Mouse (Mus musculus) neural tube, embryonic 12.5 days (tissue): ENCODE measurements around the gene Gpr155. TPM values are rescaled to one million over a fixed set of nuclear protein-coding genes. Genes with fewer than 3 reads are reported as not detected.
A peak's percentile ranks its signal among the peaks of the same experiment; 100 is the strongest.

Experiments used
- ATAC-seq: fragments of 200-750 bp; cut with Nextera tagmentation; 2 replicates; pipeline ENCODE4 v1.8.0; 2017; ENCODE audit warnings: low read depth, mild to moderate bottlenecking, moderate TSS enrichment, moderate library complexity; ENCODE audit not compliant: low FRiP score
- H3K27ac ChIP-seq: fragments of 300-500 bp; sonication (generic); 2 replicates; pipeline ENCODE4 v1.5.1; 2016
- H3K27me3 ChIP-seq: fragments of 300-500 bp; sonication (generic); replicated peaks from 2 replicates; pipeline ENCODE4 v1.6.1; 2016; ENCODE audit warnings: mild to moderate bottlenecking
- H3K36me3 ChIP-seq: fragments of 300-500 bp; sonication (generic); 2 replicates; pipeline ENCODE4 v1.6.1; 2016; ENCODE audit warnings: mild to moderate bottlenecking
- H3K4me1 ChIP-seq: fragments of 300-500 bp; sonication (generic); 2 replicates; pipeline ENCODE4 v1.6.1; 2016
- H3K4me2 ChIP-seq: fragments of 300-500 bp; sonication (generic); replicated peaks from 2 replicates; pipeline ENCODE4 v1.6.1; 2016; ENCODE audit warnings: mild to moderate bottlenecking
- H3K4me3 ChIP-seq: fragments of 300-500 bp; sonication (generic); 2 replicates; pipeline ENCODE4 v1.5.1; 2016
- H3K9ac ChIP-seq: fragments of 300-500 bp; sonication (generic); 2 replicates; pipeline ENCODE4 v1.6.1; 2016; ENCODE audit warnings: mild to moderate bottlenecking
- H3K9me3 ChIP-seq: fragments of 300-500 bp; sonication (generic); 2 replicates; pipeline ENCODE4 v1.6.1; 2016; ENCODE audit warnings: mild to moderate bottlenecking
- WGBS: fragments of 180-500 bp; shearing (Covaris S2); methylation state at CpG from one replicate; pipeline ENCODE4 v1.1.7; 2016; 5-methylcytosine and 5-hydroxymethylcytosine counted together
- polyA plus RNA-seq: library from polyadenylated mRNA; unstranded; fragments of >200 nt; fragmentation: Nextera tagmentation; extraction: Ambion mirVana; gene quantifications from 2 replicates; pipeline ENCODE4 v1.2.1, GENCODE M21; 2016

Gene Gpr155
- polyA plus RNA-seq, 1 experiment from 2014 or later = 10.0 TPM

DNA sequence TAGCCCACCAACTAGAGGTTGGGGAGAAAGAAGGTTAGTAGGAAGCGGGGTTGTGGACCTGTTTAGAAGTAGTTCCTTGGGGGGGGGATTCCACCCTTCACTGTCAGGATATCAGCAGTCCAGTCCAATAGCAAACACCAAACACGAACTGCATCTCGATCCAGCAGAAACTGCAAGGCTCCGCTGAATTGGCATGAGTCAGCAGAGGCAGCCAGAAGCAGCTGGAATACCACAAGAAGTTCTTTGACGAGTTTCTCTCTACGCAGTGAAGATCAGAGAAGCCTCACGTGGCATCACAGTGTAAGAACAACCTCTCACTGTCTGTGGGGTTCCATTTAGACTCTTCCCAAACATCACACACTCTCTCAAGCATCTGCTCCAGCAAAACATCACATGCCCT is 18.6 kb upstream of the Gpr155 start:
- WGBS = 85% methylated on average over 7 of the region's 7 CpGs
- no peaks in the 10 kb centered on the region for H3K27me3 ChIP-seq

DNA sequence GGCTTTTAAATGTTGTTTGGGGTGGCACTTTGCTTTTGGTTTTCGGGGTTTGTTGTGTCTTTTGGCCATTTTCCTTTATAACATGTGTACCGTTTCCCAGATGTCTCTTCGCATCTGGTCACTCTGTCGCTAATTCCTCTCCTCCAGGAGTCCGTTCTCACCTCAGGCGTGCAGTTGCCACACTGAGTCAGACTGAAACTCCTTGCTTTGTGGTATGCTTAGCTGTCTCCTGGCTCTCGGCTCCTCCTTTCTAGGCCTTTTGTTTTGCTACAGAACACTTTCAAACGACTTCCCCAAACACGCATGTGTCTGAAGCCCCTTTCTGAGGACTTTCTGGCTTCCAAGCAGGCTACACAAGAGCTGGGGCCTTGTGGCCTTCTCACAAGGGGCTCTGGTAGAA is 18.1 kb upstream of the Gpr155 start:
- peaks cover 13% of the 10 kb centered on the region for H3K4me1 ChIP-seq
- H3K9me3 ChIP-seq = no peaks in the 10 kb centered on the region
- no peaks in the 10 kb centered on the region for H3K36me3 ChIP-seq
- no peak overlapping the region for H3K9ac ChIP-seq
- no peak overlapping the region for H3K4me2 ChIP-seq
- ATAC-seq = no peak
- no peaks in the 10 kb centered on the region for H3K27me3 ChIP-seq
- H3K4me3 ChIP-seq = no peak overlapping the region
- H3K27ac ChIP-seq = no peak overlapping the region
- WGBS = 88% methylated on average over 9 of the region's 9 CpGs

More for the DNA sequence above, 18.6 kb upstream of the Gpr155 start:
- Histone ChIP-seq H3K4me2 (no peak overlapping the region), H3K4me1 (peaks cover 13% of the 10 kb centered on the region), H3K4me3 (no peak overlapping the region), H3K27ac (no peak overlapping the region), H3K36me3 (no peaks in the 10 kb centered on the region), H3K9ac (no peak overlapping the region), H3K9me3 (no peaks in the 10 kb centered on the region)
- no peak for ATAC-seq

GRCm38 (mm10) chr2:73403385-73404013 is 17.1 kb upstream of the Gpr155 start:
- Histone ChIP-seq H3K4me1 (peaks cover 13% of the 10 kb centered on the region), H3K27ac (no peak overlapping the region), H3K27me3 (no peaks in the 10 kb centered on the region), H3K9ac (no peak overlapping the region), H3K9me3 (no peaks in the 10 kb centered on the region), H3K36me3 (no peaks in the 10 kb centered on the region), H3K4me3 (no peak overlapping the region), H3K4me2 (no peak overlapping the region)
- no peak for ATAC-seq
- WGBS = 82% methylated on average over 15 of the region's 15 CpGs

DNA sequence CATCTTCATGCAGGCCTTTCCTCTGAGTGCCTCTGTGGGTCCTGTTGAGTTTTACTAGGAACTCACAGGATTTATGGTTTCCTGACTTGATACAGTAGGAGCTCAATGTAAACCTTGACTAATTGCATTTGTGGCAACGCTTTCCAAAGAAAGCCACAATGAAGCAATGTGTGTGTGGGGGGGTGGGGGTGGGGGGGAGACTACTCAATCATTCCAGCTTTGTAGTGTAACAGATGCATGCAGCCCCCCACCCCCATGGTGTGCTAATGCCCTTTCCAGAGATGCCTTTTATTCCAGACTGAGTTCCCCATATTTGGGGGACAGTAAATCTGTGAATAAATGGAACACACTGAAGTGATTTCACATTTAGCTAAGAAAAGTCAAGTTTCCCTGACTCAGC is 15.3 kb upstream of the Gpr155 start:
- no peak overlapping the region for H3K9ac ChIP-seq
- ATAC-seq = peak; percentile 70
- H3K27ac ChIP-seq = no peak overlapping the region
- WGBS = 5% methylated on average over 1 of the region's 1 CpGs
- no peaks in the 10 kb centered on the region for H3K36me3 ChIP-seq
- H3K9me3 ChIP-seq = peaks cover 9% of the 10 kb centered on the region; the same call in 1 of the 2 replicates
- H3K27me3 ChIP-seq = no peaks in the 10 kb centered on the region
- peaks cover 13% of the 10 kb centered on the region for H3K4me1 ChIP-seq
- no peak overlapping the region for H3K4me2 ChIP-seq
- H3K4me3 ChIP-seq = no peak overlapping the region

- 90% methylated on average over 2 of the region's 2 CpGs for WGBS
- H3K36me3 ChIP-seq = no peaks in the 10 kb centered on the region
- H3K9ac ChIP-seq = no peak overlapping the region
- H3K4me1 ChIP-seq = peaks cover 13% of the 10 kb centered on the region
- H3K27me3 ChIP-seq = no peaks in the 10 kb centered on the region
- no peak overlapping the region for H3K4me2 ChIP-seq
- no peak overlapping the region for H3K4me3 ChIP-seq
- ATAC-seq = no peak
- H3K9me3 ChIP-seq = peaks cover 9% of the 10 kb centered on the region; the same call in 1 of the 2 replicates
- no peak overlapping the region for H3K27ac ChIP-seq
Measured at GRCm38 (mm10) chr2:73397476-73397875, 11.1 kb upstream of the Gpr155 start.

- ATAC-seq = no peak
- Histone ChIP-seq H3K9ac (no peak overlapping the region), H3K36me3 (no peaks in the 10 kb centered on the region), H3K9me3 (peaks cover 9% of the 10 kb centered on the region; the same call in 1 of the 2 replicates), H3K4me2 (no peak overlapping the region), H3K27ac (no peak overlapping the region), H3K4me3 (no peak overlapping the region), H3K27me3 (no peaks in the 10 kb centered on the region), H3K4me1 (peaks cover 12% of the 10 kb centered on the region)
- WGBS = 89% methylated on average over 3 of the region's 3 CpGs
Measured at GRCm38 (mm10) chr2:73396828-73397325, 10.5 kb upstream of the Gpr155 start.

DNA sequence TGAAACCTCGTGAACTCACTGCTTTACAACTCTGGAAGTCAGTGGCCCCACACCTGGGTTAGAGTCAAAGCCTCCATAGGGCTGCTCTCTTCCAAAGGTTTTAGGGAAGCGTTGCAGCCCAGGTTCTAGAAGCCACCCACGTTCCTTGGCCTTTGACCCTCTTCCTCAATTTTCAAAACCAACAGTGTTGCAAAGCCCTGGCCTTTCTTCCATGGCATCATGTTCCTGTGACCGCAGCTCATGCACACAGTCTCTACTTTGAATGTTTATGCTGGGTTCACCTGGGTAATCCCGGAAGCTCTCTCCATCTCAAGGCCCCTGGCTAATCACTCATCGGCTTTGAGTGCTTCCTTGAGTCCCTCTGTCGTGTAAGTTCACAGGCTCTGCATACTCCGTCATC is 9.1 kb upstream of the Gpr155 start:
- Histone ChIP-seq H3K9ac (no peak overlapping the region), H3K4me1 (no peaks in the 10 kb centered on the region), H3K27me3 (no peaks in the 10 kb centered on the region), H3K4me3 (no peak overlapping the region), H3K36me3 (no peaks in the 10 kb centered on the region), H3K27ac (no peak overlapping the region), H3K4me2 (no peak overlapping the region), H3K9me3 (peaks cover 9% of the 10 kb centered on the region; the same call in 1 of the 2 replicates)
- no peak for ATAC-seq
- 87% methylated on average over 8 of the region's 8 CpGs for WGBS

DNA sequence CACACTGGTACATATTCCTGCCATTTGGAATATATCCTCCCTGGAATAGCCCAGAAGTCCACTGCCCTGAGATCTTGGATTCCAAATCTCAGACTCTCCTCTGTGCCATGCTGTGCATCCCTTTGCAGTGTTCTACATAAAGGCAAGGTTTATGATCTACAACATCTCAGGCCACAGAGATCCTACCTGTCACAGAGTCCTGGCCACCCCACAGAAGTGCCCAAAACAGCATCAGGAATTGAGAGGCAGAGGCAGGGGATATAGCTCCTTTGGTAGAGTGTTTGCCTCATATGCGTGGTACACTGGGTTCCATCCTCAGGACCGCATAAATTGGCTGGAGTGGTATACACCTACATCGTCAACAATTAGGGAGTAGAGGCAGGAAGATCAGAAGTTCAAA is 8.1 kb upstream of the Gpr155 start:
- no peak for ATAC-seq
- WGBS = 90% methylated on average over 3 of the region's 3 CpGs
- Histone ChIP-seq H3K9ac (no peak overlapping the region), H3K4me1 (no peaks in the 10 kb centered on the region), H3K4me2 (no peak overlapping the region), H3K4me3 (no peak overlapping the region), H3K27me3 (no peaks in the 10 kb centered on the region), H3K36me3 (no peaks in the 10 kb centered on the region), H3K27ac (no peak overlapping the region), H3K9me3 (peaks cover 9% of the 10 kb centered on the region; the same call in 1 of the 2 replicates)

GRCm38 (mm10) chr2:73392772-73393171 is 6.4 kb upstream of the Gpr155 start:
- Histone ChIP-seq H3K36me3 (no peaks in the 10 kb centered on the region), H3K9ac (no peak overlapping the region), H3K27ac (no peak overlapping the region), H3K27me3 (no peaks in the 10 kb centered on the region), H3K4me1 (no peaks in the 10 kb centered on the region), H3K4me2 (no peak overlapping the region), H3K9me3 (peaks cover 5% of the 10 kb centered on the region; the same call in 1 of the 2 replicates), H3K4me3 (no peak overlapping the region)
- ATAC-seq = no peak
- 88% methylated on average over 2 of the region's 2 CpGs for WGBS

DNA sequence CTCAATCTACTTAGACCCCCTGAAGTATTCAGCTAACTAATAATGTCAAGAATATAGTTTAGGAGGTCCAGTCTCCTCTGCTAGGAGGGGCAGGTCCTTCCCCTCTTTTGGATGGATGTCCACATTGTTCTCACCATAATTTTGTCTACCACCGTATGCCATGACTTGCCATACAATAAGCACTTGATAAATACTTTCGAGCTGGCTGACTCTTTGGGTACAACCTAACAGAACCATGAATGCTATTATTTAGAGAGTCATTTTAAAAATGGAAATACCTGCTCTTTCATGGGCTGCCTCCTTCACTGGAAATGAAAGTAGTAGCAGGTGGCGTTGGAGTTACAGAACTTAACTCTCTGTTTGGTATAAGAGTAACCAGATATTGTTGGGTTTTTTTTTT is 3.6 kb upstream of the Gpr155 start:
- Histone ChIP-seq H3K9ac (no peak overlapping the region), H3K4me3 (no peak overlapping the region), H3K27ac (no peak overlapping the region), H3K4me2 (no peak overlapping the region), H3K4me1 (no peaks in the 10 kb centered on the region), H3K36me3 (no peaks in the 10 kb centered on the region), H3K27me3 (no peaks in the 10 kb centered on the region), H3K9me3 (no peaks in the 10 kb centered on the region)
- no peak for ATAC-seq
- 86% methylated on average over 3 of the region's 3 CpGs for WGBS

GRCm38 (mm10) chr2:73387806-73388205 is 1.4 kb upstream of the Gpr155 start:
- no peak overlapping the region for H3K4me2 ChIP-seq
- no peak overlapping the region for H3K9ac ChIP-seq
- H3K9me3 ChIP-seq = no peaks in the 10 kb centered on the region
- H3K27me3 ChIP-seq = no peaks in the 10 kb centered on the region
- H3K4me1 ChIP-seq = no peaks in the 10 kb centered on the region
- no peaks in the 10 kb centered on the region for H3K36me3 ChIP-seq
- ATAC-seq = no peak
- 87% methylated on average over 1 of the region's 1 CpGs for WGBS
- H3K4me3 ChIP-seq = no peak overlapping the region
- no peak overlapping the region for H3K27ac ChIP-seq

DNA sequence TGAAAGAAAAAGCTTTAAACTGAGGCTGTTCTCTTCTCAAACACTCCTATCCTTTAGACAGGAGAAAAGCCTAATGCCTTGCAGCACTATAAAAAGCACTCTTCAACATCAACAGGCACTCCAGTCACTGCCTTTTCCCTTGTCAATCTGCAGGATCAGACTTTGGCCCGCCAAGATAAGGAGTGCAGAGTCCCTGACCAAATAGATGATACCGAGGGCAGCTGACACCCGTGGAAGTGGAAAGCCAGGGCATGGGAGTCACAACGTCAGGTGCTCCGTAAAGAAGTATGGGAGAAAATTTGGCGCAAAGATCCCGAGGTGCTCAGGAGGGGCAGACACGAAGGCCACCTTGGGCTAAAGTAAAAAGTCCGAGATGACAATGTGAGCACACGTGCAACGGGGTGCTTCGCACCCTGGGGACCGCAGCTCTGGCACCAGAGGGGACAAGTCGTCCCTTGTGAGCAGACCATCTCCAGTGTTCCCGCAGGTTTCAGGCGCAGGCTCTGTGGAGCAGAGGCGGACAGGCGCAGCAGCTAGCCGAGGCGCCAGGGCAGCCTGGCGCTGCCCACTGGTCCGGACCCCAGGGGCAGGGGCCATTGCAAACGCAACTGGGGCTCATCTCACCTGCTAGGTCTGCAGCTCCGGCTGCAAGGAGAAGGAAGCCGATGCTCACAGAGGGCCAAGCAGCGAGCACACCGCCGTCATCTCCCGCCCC is 574 bp downstream of the Gpr155 start:
- H3K4me1 ChIP-seq = no peaks in the 10 kb centered on the region
- no peaks in the 10 kb centered on the region for H3K36me3 ChIP-seq
- WGBS = 3% methylated on average over 29 of the region's 29 CpGs
- peak overlapping the region; percentile 67 for H3K9ac ChIP-seq
- peak overlapping the region; percentile 96 for H3K4me2 ChIP-seq
- H3K4me3 ChIP-seq = peak overlapping the region; percentile 70
- no peaks in the 10 kb centered on the region for H3K9me3 ChIP-seq
- peak; percentile 73 for ATAC-seq
- H3K27ac ChIP-seq = peak overlapping the region; percentile 7; the same call in 1 of the 2 replicates
- no peaks in the 10 kb centered on the region; the same call in 1 of the 2 replicates for H3K27me3 ChIP-seq
